Mouse (Mus musculus) thymus, adult 2 months (tissue): ENCODE results near the gene Gnb1. TPM values are rescaled to one million over a fixed set of nuclear protein-coding genes. Genes with fewer than 3 reads are reported as not detected.

ENCODE experiments used
- DNase-seq: peaks from one replicate; pipeline ENCODE4 v3.0.0; 2021
- H3K27ac ChIP-seq: fragments of 200-500 bp; 2 replicates; pipeline ENCODE4 v1.5.1; 2012; ENCODE audit warnings: low read length, control low read depth; ENCODE audit not compliant: control insufficient read depth, insufficient read depth
- H3K27me3 ChIP-seq: fragments of 200-500 bp; 2 replicates; pipeline ENCODE4 v1.6.1; 2012; ENCODE audit warnings: mild to moderate bottlenecking, low read length, moderate library complexity, mixed read lengths; ENCODE audit not compliant: control insufficient read depth, insufficient read depth
- H3K36me3 ChIP-seq: fragments of 200-500 bp; 2 replicates; pipeline ENCODE4 v1.6.1; 2012; ENCODE audit warnings: mild to moderate bottlenecking, low read length, moderate library complexity; ENCODE audit not compliant: control insufficient read depth, insufficient read depth
- H3K4me1 ChIP-seq: fragments of 200-500 bp; replicated peaks from 2 replicates; pipeline ENCODE4 v1.6.1; 2012; ENCODE audit warnings: low read length; ENCODE audit not compliant: control insufficient read depth, insufficient read depth
- H3K4me3 ChIP-seq: fragments of 200-500 bp; 2 replicates; pipeline ENCODE4 v1.5.1; 2012; ENCODE audit warnings: mild to moderate bottlenecking, low read length, control low read depth, moderate library complexity; ENCODE audit not compliant: control insufficient read depth, insufficient read depth
- CTCF ChIP-seq: fragments of 200-500 bp; IDR thresholded peaks from 2 replicates; pipeline ENCODE4 v1.5.1; 2012; ENCODE audit warnings: mild to moderate bottlenecking, control low read depth, low read length, moderate library complexity, borderline replicate concordance; ENCODE audit not compliant: control insufficient read depth, poor library complexity, insufficient read depth; ENCODE audit errors: extremely low read depth
- POLR2A ChIP-seq: fragments of 200-500 bp; IDR thresholded peaks from 2 replicates; pipeline ENCODE4 v1.6.1; 2012; ENCODE audit warnings: mild to moderate bottlenecking, low read length, control low read depth, moderate library complexity; ENCODE audit not compliant: control insufficient read depth, poor library complexity, insufficient read depth; ENCODE audit errors: extremely low read depth
- WGBS: fragments of 180-500 bp; shearing (Covaris S2); methylation state at CpG from one replicate; pipeline ENCODE4 v1.1.7; 2018; 5-methylcytosine and 5-hydroxymethylcytosine counted together
- polyA plus RNA-seq: library from polyadenylated mRNA; depleted of rRNA; stranded (reverse); fragments of >200 nt; gene quantifications from 2 replicates; pipeline ENCODE4 v1.2.3, GENCODE M21; 2012

Gnb1 gene
- polyA plus RNA-seq, 1 experiment = 850 TPM

DNA sequence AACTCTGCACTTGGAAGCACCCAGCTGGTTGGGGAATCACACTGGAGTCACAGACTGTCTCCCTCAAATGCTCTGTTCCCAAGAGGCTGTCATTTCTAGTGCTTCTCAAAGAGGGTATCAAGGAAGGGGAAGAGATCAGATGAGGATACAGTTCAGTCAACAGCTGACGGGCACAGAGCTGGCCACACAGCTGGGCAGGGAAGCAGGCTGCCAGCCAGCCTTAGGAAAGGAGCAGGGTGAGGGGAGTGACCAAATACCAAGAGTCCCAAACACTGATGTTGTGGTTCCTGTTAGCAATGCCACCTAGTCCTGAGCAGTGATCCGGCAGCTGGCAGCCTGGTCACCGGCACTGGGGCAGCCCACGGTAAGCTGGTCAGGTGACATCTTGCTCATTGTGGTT is 27.1 kb upstream of the Gnb1 start:
- TF ChIP-seq CTCF (no peak), POLR2A (no peak)
- 78% methylated on average over 4 of the region's 4 CpGs for WGBS

DNA sequence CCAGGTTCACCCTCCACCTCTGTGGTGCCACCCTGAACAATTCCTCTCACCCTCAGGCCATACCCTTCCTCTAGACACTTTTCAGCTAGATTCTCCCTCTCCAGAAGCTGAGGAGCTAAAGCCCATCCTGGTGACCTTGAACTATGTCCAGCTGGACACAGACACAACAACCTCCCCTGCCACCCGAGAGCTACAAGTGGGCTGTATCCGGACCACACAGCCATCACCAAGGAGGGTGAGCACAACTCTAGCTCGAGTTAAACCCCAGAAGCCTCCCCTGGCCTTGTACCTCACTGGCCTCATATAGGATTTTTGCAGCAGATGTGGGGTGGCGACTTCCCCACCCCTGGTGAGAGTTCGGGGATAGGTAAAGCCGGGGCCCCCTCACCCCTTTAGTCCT is 25.6 kb upstream of the Gnb1 start:
- Histone ChIP-seq H3K27me3 (no peaks in the 10 kb centered on the region), H3K4me3 (no peak overlapping the region), H3K4me1 (peaks cover 11% of the 10 kb centered on the region), H3K36me3 (no peaks in the 10 kb centered on the region), H3K27ac (no peak overlapping the region)
- WGBS = 80% methylated on average over 6 of the region's 6 CpGs
- DNase-seq = no peak
- TF ChIP-seq POLR2A (no peak), CTCF (no peak)

More for the DNA sequence above, 27.1 kb upstream of the Gnb1 start:
- Histone ChIP-seq H3K27ac (no peak overlapping the region), H3K4me1 (peaks cover 2% of the 10 kb centered on the region), H3K27me3 (no peaks in the 10 kb centered on the region), H3K36me3 (no peaks in the 10 kb centered on the region), H3K4me3 (no peak overlapping the region)
- no peak for DNase-seq

DNA sequence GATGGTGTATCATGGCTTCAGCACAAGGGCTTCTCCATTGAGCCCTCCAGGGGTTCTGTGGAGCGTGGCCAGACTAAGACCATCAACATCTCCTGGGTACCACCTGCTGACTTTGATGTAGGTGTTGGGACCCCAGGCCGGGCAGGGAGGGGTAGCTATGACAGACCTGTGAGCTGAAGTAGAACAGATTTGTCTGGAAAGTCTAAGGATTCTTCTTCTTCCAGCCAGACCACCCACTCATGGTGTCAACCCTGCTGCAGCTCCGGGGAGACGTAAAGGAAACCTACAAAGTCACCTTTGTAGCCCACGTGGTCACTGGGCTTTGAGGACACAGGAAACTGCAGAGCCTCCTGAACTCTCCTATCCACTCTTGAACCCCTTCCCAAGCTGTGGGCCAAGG is 25.1 kb upstream of the Gnb1 start:
- Histone ChIP-seq H3K4me1 (peaks cover 11% of the 10 kb centered on the region), H3K27ac (no peak overlapping the region), H3K27me3 (no peaks in the 10 kb centered on the region), H3K4me3 (no peak overlapping the region), H3K36me3 (no peaks in the 10 kb centered on the region)
- no peak for DNase-seq
- TF ChIP-seq POLR2A = no peak
- no peak for TF ChIP-seq CTCF
- 89% methylated on average over 5 of the region's 5 CpGs for WGBS

DNA sequence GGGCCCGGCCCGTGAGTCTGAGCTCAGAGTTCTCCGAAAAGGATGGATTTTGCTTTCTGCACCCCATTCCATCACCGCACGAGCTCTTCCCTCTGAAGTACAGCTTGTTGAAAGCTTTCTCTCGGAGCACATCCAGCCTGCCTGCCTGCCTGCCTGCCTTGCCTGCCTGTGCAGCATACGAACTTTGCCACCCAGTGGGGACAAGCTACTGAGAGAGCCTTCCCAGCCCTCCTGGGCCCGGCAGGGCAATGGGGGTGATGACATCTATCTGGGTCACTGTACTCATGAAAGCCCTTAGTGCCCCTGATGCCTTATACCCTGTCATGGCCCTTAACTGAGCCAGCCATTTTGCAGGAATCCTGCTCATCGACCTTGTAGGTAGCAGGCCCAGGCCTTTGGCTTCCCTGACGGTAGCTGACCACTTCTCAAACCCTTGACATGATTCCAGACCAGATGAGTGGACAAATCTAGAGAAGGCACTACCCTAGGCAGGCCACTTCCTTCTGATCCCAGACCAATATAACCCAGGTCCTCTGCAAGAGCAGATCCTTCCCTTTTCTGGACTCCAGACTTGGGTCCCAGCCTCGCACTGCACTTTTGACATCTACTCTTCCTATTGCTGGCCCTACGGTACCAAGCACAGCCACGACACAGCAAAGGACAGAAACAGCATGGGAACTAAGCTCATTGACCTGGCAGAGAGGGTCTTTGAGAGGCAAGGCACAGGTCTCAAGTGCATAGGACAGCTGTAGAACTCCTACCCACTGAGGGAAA is 23.7 kb upstream of the Gnb1 start:
- TF ChIP-seq CTCF (no peak), POLR2A (no peak)
- no peak overlapping the region for H3K4me3 ChIP-seq
- H3K27ac ChIP-seq = no peak overlapping the region
- no peaks in the 10 kb centered on the region for H3K27me3 ChIP-seq
- H3K36me3 ChIP-seq = no peaks in the 10 kb centered on the region
- H3K4me1 ChIP-seq = peaks cover 11% of the 10 kb centered on the region
- WGBS = 89% methylated on average over 13 of the region's 13 CpGs
- no peak for DNase-seq

DNA sequence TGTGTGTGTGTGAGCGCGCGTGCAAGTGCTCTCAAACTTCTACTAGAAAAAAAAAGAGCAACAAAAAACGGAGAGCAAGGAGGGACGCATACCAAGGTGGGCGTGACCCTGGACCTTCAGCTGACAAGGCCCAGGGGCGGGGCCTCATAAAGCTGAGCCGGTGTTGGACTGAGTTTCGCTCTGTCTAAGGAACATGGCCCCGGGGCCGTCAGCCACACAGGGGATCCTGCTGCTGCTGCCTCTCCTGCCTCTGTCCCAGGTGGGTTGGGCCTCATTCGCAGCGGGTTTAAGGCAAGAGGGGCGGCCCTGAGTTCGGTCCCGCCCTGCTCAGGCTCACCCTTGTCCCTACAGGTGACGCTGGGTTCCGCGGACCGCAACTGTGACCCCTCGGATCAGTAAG is 22.2 kb upstream of the Gnb1 start, which contains the start of gene Tmem52:
Tmem52 (plus strand) TSS at position 163 of the 400 bp plus-strand sequence.
- no peak for TF ChIP-seq POLR2A
- TF ChIP-seq CTCF = no peak
- H3K36me3 ChIP-seq = no peaks in the 10 kb centered on the region
- peaks cover 11% of the 10 kb centered on the region for H3K4me1 ChIP-seq
- WGBS = 10% methylated on average over 21 of the region's 21 CpGs
- DNase-seq = peak; percentile 30
- H3K27ac ChIP-seq = no peak within 1 kb of the TSS
- H3K4me3 ChIP-seq = peak within 1 kb of the TSS; percentile 26
- H3K27me3 ChIP-seq = no peaks in the 10 kb centered on the region

DNA sequence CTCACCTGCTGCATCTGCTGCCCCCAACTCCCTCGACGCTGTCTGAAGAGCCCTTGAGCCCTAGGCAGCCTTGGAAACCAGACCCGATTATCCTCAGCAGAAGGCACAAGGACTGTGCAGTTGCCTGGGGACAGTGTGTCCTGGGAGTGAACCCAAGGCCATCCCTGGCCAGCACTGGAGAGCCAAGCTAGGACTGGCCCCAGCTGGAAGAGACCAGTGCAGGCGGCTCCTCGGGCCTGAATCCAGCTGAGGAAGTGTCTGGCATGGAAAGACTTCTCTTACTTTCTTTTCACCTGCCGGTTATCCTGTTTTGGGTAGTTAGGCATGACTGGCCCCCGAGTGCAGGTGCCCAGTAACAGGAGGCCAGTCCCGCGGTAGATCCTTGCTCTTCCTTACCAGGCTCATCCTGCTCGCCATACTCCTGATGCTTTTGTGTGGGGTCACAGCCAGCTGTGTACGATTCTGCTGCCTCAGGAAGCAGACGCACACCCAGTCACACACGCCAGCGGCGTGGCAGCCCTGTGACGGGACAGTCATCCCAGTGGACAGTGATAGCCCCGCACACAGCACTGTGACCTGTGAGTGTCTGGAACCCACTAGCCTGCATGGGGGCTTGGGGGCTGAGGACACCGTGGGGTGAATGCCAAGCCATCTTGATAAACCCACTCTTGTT is 21.4 kb upstream of the Gnb1 start:
- Histone ChIP-seq H3K27ac (no peak overlapping the region), H3K27me3 (no peaks in the 10 kb centered on the region), H3K4me3 (no peak overlapping the region), H3K36me3 (no peaks in the 10 kb centered on the region), H3K4me1 (peaks cover 11% of the 10 kb centered on the region)
- DNase-seq = no peak
- TF ChIP-seq CTCF (no peak), POLR2A (no peak)
- WGBS = 90% methylated on average over 18 of the region's 18 CpGs
